ENCODE assay signal across 28 mouse cellular contexts in genomic region chr10:99211021-99211420, GRCm38 (mm10). TPM values are rescaled to one million over a fixed set of nuclear protein-coding genes. Genes with fewer than 3 reads are reported as not detected.
A peak's percentile ranks its signal among the peaks of the same experiment; 100 is the strongest.
DNase-seq lines count a peak whose midpoint lies in the region; ATAC-seq and TF ChIP-seq lines count a peak whose summit lies in the region.
"Had no signal": no experiment of that assay in that cellular context is flagged by ENCODE, and none has a peak within 500 bp of the region (broad histone marks: within the 10 kb centered on the region; RNA-seq: fewer than 3 reads in every experiment).

No protein-coding gene starts in this region.

- no peak for ATAC-seq in liver, postnatal 0 days
- 0 out of 2 replicates have a peak, but pooled peaks have one; percentile 4 for ATAC-seq in megakaryocyte progenitor cell, adult 5-6 weeks (replicated peaks; ENCODE audit: poor library complexity)
- no peak for ATAC-seq in forebrain, embryonic 11.5 days (replicated peaks; ENCODE audit: low FRiP score)
- ATAC-seq: forebrain, embryonic 16.5 days; lung, postnatal 0 days had no signal

- H3K27ac ChIP-seq in liver, postnatal 0 days (ENCODE audit: low read depth) = peak overlapping the region; percentile 72
- H3K27ac ChIP-seq in forebrain, embryonic 11.5 days (ENCODE audit: low read depth, low read length) = no peak overlapping the region
- H3K27ac ChIP-seq: gastrocnemius, adult 2 months; heart, adult 2 months; hindbrain, embryonic 14.5 days; macrophage; neural tube, embryonic 15.5 days had no signal

- H3K27me3 ChIP-seq in liver, postnatal 0 days (ENCODE audit: insufficient read depth, low read length) = no peaks in the 10 kb centered on the region
- no peaks in the 10 kb centered on the region for H3K27me3 ChIP-seq in forebrain, embryonic 11.5 days (ENCODE audit: control insufficient read depth, insufficient read depth, low read length)
- H3K27me3 ChIP-seq: heart, embryonic 12.5 days; neural tube, embryonic 15.5 days had no signal

- TF ChIP-seq EP300 in liver, postnatal 0 days (IDR thresholded peaks at IDR 0.05; ENCODE audit: low read depth) = no peak

- no peak overlapping the region for H3K4me2 ChIP-seq in liver, postnatal 0 days (ENCODE audit: low read depth, low read length)
- no peak overlapping the region for H3K4me2 ChIP-seq in forebrain, embryonic 11.5 days (ENCODE audit: low read depth, low read length, severe bottlenecking)
- H3K4me2 ChIP-seq: heart, embryonic 12.5 days; hindbrain, embryonic 14.5 days; neural tube, embryonic 15.5 days had no signal

- no peak overlapping the region for H3K9ac ChIP-seq in liver, postnatal 0 days (replicated peaks)
- H3K9ac ChIP-seq in forebrain, embryonic 11.5 days (ENCODE audit: low read length) = no peak overlapping the region
- H3K9ac ChIP-seq: heart, embryonic 12.5 days; hindbrain, embryonic 14.5 days; neural tube, embryonic 15.5 days had no signal

- no peaks in the 10 kb centered on the region for H3K36me3 ChIP-seq in liver, postnatal 0 days (replicated peaks; ENCODE audit: insufficient read depth, low read length)
- H3K36me3 ChIP-seq in forebrain, embryonic 11.5 days (ENCODE audit: control insufficient read depth, insufficient read depth, low read length) = no peaks in the 10 kb centered on the region; the same call in 1 of the 2 replicates
- H3K36me3 ChIP-seq: G1E; heart, embryonic 12.5 days; neural tube, embryonic 15.5 days had no signal

- DNase-seq in liver, postnatal 0 days = no peak
- no peak for DNase-seq in liver
- peak; percentile 82 for DNase-seq in induced T-regulatory cell, adult 2 months (ENCODE audit: low read depth)
- DNase-seq in forebrain, embryonic 11.5 days (ENCODE audit: low spot score) = no peak
- DNase-seq in left cerebral cortex, postnatal 14 days (ENCODE audit: low spot score in 2 of 2) = no peak
- DNase-seq in spleen, postnatal 4 days (ENCODE audit: low spot score in 2 of 2) = no peak
- DNase-seq: adrenal gland, postnatal 10 days; cerebellum, adult 9-10 months; cerebellum, postnatal 36 days; gastrocnemius, adult 2 months; gastrocnemius, postnatal 36 days; heart, adult 2 months; kidney, adult 11 months; kidney, postnatal 36 days; left cerebral cortex, postnatal 4 days; lung, adult 18-20 months; midbrain, embryonic 14.5 days; right cerebral cortex, postnatal 25 days; thymus, adult 2 months; thymus, postnatal 36 days had no signal

- 75% methylated on average over 6 of the region's 6 CpGs for WGBS in liver, postnatal 0 days (ENCODE audit: insufficient replicate concordance)
- 95% methylated on average over 6 of the region's 6 CpGs for WGBS in forebrain, embryonic 11.5 days

- no peaks in the 10 kb centered on the region for H3K9me3 ChIP-seq in liver, postnatal 0 days (ENCODE audit: low read length)
- H3K9me3 ChIP-seq in forebrain, embryonic 11.5 days (ENCODE audit: control insufficient read depth, low read length) = no peaks in the 10 kb centered on the region
- H3K9me3 ChIP-seq: G1E; heart, embryonic 12.5 days; neural tube, embryonic 15.5 days had no signal

- no peak overlapping the region for H3K4me3 ChIP-seq in liver, postnatal 0 days (ENCODE audit: low read depth, low read length)
- no peak overlapping the region for H3K4me3 ChIP-seq in forebrain, embryonic 11.5 days (ENCODE audit: low read depth, low read length)
- H3K4me3 ChIP-seq: gastrocnemius, adult 2 months; heart, adult 2 months; heart, embryonic 12.5 days; neural tube, embryonic 15.5 days had no signal

- H3K4me1 ChIP-seq in liver, postnatal 0 days (ENCODE audit: insufficient read depth) = peaks cover 9% of the 10 kb centered on the region
- no peaks in the 10 kb centered on the region for H3K4me1 ChIP-seq in forebrain, embryonic 11.5 days (replicated peaks; ENCODE audit: control insufficient read depth, insufficient read depth, low read length)
- H3K4me1 ChIP-seq: neural tube, embryonic 15.5 days had no signal

- TF ChIP-seq CTCF in liver, postnatal 0 days (IDR thresholded peaks at IDR 0.05; ENCODE audit: low read depth) = no peak

- intact Hi-C loops in left cerebral cortex, postnatal 14 days (cut with DNase I) = no loop called here

RNA-seq across cellular contexts. Expression of gene Dusp6, which starts 52.0 kb away (rescaled TPM):
- 15.4 and 16.8 TPM in 2 replicates for polyA plus RNA-seq in liver, postnatal 0 days (2015; fragmentation: Nextera tagmentation; extraction: Ambion mirVana)
- total RNA-seq in megakaryocyte progenitor cell, adult 5-6 weeks (2015) = 23.6 and 24.7 TPM in 2 replicates
- 19.7 and 19.9 TPM in 2 replicates for total RNA-seq in megakaryocyte progenitor cell, adult 5-6 weeks (2017)
- polyA plus RNA-seq in forebrain, embryonic 11.5 days (2014; fragmentation: Nextera tagmentation; extraction: Ambion mirVana) = 57.7 and 63.1 TPM in 2 replicates
- 100 to 1,000 TPM in 1 of 2 experiments, 10 to 100 TPM in 1; 88.7 to 113 TPM for total RNA-seq in left cerebral cortex, postnatal 14 days (2021)
- polyA plus RNA-seq: G1E had no signal
